Mouse (Mus musculus) neutrophil, adult 5-6 weeks (primary cell): Measurements from ENCODE around the gene Trio. TPM values are rescaled to one million over a fixed set of nuclear protein-coding genes. Genes with fewer than 3 reads are reported as not detected.

ENCODE experiments used
- ATAC-seq: fragments of 151-379, 151-347 bp; 2 replicates; pipeline ENCODE4 v1.8.0; 2017; ENCODE audit warnings: mild to moderate bottlenecking, moderate TSS enrichment; ENCODE audit not compliant: insufficient number of reproducible peaks, poor library complexity, low FRiP score, severe bottlenecking; ENCODE audit errors: extremely low read depth
- total RNA-seq: library from RNA; stranded (forward); fragments of 200-1000 nt; gene quantifications from 2 replicates; pipeline ENCODE4 v1.2.3, GENCODE M21; 2017

Gene Trio
- total RNA-seq, 1 experiment from 2014 or later: 28.9 TPM

DNA sequence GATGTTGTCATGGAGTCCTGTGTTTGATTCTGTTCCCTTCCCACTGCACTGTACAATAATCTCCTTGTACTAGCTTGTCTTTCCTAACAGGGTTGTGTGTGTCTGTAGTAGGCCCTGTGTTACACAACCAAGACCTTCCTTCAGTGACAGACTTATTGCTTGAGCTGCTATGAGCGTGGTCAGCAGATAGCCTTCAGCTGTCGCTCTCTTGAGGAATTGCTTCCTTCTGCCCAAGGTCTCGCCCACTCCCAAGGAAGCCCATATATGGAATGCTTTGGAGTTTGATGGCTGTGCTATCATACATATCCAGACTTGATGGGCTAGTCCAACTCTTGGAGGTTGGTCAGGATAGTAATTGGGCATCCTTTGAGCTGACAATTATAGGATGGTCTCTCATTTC lies 22.1 kb upstream of the Trio start:
- ATAC-seq: no peak

DNA sequence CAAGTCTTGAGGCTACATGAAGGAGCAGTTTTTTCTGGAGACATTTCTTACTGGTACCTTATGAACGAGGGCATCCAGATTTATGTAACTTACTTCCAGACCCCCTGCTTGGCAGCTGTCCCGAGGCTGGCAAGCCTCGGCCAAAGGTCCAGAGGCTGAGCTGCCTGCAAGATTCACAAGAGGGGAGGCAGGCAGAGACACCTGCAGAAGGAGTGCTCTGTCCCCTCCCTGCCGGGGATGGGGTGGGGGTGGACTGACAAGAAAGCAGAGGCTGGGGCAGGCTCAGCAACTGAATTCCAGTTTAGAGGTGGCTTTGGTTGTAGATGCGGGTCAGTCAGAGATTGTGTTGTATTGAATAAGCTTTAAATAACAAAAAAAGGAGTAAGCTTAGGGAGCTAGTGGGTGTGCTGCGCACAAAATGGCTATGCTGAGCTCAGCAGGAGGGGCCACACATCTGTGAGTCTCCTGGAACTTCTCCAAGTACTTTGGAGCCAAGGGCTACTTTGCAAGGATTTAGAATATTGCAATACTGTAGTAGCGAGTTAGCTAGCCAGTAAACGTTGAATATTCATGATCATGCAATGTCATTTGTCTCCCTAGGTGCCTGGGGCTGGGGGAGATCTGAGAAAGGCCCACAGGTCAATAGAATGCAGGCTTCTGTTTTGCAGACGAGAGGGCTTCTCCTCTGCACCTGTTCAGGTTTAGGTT lies 15.7 kb upstream of the Trio start:
- ATAC-seq: no peak

DNA sequence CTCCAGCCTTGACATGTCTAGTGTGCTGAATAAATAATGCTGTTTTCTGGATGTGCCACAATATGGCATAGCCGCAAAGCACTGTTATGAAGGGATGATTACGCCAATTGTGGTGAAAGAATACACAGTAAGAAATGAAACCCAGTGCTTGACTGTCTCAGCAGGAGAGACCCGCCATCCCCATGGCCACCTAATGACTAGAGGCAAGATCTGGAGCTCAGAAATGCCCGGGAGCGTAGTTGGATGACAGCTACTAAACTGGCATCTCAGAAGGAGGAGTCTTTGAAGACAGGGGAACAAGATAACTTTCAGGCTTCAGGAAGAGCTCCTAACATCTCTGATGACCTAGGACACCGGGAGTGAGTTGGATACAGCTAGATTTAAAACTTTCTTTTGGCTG lies 12.0 kb upstream of the Trio start:
- ATAC-seq: no peak

DNA sequence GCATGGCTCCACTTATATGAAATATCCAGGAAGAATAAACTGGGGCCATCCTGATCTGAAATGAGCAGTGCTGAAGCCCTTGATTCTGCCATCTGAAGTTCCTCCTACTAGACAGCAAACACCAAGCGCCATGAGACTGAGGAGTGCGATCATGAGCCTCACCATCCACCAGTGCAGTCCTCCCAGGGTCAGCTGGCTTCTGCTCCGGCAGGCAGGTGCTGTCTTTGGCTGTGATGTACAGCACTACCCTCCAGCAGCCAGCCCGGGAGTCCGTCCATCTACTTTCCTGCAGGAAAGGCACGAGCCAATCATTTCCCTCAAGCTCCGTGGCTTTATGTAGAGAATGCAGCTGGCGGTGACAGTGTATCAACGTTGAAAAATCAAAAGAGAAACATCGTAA lies 10.0 kb upstream of the Trio start:
- no peak for ATAC-seq

DNA sequence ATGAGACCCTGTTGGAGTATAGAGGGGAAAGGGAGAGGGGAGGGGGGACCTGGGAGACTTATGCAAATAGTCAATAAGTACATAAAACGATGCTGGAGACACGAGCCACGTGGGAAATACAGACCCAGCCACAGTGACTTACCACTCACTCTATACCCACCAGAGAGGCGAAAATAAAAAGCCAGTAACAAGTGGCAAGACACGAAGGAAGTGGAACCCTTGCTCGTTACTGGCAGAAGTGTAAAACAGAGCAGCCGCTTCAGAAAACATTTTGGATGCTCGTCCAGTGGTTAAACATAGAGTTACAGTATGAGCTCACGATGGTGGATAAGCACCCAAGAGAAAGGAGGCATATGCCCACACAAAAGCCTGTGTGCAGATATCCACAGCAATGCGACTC lies 9.0 kb upstream of the Trio start:
- no peak for ATAC-seq

DNA sequence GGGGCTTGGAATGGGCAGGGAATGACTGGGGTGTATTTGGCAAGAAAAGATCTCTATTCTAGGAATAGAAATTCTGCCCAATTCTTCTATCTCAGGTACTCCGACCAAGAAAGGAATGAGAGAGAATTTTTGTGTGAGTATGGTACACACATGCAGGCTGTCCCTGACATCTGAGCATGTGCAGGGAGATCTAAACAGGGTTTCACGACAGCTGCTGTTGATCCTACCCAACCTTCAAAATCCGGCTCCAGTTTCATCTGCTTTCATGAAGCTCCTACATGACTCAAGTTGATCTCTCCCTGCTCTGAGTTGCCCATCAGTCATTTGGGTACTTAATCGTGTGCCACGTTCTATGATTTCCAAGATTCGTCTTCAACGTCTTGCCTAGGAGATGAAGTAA lies 3.7 kb upstream of the Trio start:
- ATAC-seq: no peak

DNA sequence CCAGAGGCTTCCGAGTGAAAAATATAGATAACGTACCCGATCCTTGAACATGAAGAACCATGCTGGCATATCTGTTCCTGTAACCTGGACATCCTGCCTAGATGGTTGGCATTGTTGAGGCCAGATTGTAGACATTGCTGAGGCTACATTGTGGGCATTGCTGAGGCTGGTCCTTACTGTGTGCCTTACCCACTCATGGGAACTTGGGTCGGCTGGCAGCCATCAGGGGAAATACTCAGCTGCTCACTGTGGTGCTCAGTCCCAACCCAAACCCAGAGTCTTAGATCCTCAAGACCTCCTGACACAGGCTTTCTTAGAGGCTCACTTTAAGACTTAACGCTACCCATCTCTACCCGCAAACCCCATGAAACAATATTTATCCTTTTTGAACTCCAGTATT lies 2.9 kb upstream of the Trio start:
- ATAC-seq: no peak

DNA sequence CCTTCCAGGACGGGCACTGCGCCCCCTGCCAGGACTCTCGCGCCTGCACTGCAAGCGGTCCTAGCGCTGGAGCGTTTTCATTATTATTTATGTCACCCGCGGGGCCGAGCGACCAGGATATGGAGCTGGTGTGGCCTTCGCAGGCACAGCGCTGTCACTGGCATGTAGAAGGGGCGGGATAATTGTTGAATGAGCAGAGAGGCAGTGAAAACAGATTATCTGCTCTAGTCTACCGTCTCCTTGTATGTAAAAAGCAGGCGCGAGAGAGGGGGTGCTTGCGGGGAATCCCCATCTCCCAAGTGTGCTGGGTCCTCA lies 476 bp upstream of the Trio start:
- ATAC-seq: no peak

DNA sequence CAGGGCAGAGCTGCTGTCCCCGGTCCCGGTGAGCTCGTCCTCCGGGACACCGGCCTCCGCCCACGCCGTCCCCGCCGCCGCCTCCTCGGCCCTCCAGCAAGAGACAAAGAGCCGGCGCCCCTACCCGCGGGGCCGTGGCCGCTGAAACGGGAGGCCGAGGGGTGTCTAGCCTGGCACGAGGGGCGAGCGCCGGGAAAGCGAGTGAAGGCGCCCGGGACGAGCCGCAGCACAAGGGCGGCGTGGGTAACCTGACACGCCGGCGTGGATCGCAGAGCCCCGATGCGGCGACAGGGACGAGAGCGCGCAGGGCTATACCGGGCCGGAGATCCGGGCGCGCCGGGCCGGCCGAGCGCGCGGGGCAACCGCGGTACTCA lies 696 bp downstream of the Trio start:
- no peak for ATAC-seq

DNA sequence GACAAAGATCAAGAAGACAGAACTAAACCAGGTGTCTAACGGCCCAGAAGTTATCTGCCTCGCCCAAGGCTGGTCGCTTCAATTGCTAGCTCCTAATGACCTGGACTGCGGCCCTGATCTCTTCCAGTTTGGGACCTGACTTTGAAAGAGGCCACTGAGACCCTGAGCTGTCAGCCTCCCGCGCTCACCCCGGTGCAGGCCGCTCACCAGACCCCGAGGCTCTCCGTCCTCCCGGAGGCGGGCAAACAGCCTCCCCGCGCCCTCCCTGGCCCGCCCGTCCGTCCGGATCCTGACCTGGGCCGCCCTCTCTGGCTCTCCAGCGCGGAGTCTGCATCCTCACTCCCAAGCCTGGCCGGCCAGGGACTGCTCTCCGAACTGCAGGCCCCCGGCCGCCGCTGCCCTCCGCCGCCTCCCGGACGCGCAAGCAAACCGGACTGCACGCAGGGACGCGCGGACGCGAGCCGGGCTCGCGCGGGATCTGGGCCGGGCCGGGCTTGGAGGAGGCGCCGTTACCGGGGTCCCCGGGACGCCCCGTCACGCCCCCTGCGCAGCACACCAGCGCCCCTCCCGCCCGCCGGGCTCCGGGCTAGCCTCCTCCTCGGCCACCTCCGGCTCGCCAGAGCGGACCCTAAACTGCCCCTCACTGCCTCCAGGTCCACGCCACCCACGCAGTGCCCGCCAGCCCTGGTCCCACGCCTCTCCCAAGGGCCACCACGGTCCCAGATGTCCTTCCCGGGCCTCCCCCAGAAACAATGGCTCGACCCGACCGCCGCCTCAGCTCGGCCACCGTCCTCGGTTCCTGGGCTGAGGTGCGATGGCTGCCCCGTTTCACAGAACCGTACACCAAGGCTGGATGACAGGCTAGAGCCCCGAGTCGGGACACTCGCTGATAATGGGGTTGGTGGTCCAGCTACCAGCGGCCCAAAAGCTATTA lies 1.4 kb downstream of the Trio start:
- no peak for ATAC-seq

DNA sequence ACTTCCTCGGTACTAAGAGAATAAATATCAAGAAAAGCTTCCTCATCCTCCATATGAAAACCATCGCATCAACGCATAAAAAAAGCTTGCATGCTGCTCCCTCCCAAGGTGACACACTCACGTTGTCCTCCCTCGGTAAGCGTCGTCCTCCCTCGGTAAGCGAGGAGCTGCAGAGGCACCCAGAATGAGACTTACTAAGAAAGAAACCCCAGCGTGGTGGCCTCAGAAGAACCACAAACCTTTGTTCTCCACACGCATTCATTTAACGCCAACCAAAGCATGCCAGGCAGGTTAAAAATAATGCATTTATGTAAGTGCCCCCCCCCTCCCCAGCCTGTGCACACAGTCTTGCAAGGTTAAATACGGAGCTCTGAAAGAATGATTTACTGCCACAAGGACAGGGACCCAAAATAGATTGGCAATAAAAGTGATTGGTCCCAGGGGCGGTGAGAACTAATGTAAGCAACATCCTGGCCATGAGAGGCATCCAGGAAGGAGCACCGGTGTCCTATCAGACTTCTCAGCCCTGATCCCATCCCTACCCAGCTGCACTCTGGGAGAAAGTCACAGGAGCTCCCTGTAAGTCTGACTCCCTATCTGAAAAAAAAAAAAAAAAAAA lies 3.9 kb downstream of the Trio start:
- no peak for ATAC-seq

DNA sequence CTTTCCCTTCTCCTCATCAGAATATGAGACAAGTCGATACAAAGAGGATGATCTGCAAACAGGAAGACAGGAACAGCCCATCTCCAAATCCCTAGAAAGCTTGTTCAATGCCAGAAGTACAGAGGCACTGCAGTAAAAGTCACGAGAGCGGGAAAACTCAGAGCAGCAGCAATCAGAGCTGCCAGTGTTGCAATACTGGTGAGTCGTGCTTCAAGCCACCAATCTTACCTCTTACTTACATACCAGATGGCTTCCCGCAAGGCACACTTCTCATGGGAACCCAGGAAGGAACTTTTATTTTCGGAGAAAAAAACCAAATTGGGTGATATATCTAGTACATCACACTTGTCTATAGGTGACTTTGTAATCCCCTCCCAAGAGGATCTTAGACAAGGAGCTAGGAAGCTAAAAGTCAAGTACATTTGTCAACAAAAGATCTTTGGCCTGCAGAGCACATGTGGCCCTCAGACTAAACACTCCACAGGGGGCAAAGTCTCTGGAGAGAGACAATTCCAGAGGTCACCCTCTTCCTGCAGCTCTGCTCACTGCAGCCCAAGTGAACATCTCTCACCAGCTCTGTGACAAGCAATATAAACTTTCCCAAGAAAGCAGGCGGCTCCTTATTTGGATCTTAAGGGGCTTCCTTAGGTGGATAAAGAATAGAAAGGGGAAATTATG lies 6.1 kb downstream of the Trio start:
- ATAC-seq: no peak

DNA sequence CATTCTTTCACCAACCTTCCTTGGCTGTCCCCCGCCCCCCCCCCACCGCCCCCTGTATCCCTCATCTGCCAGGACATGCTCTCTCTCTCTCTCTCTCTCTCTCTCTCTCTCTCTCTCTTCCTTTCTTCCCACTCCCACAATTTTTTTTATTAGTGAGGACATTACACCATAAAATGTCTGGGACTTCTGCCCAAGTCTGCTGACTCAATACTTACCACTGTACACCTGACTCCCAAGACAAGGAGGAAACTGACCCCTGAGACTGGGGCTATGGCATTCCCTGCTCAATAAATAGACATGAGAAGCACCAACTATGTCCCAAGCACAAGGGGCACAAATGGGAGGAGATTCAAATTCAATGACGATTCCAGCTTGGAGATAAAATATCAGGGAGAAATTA lies 18.1 kb downstream of the Trio start:
- ATAC-seq: no peak

DNA sequence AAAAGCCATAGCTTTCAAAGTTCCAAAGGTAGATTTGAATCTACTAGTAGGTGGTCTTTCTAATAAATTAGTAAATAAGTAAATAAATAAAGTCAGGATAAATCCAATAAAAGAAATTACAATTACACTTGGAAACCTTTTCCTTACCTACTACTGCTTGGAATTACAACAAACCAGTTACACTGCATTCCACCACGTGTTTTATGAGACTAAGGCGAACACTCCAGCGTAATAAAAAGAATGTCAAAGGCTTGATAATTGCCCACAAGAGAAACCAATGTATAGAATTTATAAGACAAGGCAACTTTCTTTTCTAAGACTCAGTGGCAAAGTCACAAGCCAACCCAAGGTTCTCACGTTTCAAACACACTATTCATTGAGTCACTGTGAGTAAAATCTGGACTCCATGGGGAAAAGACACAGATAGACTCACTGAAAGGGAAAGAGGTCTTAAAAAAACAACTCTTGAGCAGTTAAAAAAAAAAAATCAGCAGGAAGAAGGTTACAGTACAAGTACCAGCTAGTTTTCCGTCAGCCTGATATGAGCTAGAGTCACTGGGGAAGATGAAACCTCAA lies 21.4 kb downstream of the Trio start:
- no peak for ATAC-seq

DNA sequence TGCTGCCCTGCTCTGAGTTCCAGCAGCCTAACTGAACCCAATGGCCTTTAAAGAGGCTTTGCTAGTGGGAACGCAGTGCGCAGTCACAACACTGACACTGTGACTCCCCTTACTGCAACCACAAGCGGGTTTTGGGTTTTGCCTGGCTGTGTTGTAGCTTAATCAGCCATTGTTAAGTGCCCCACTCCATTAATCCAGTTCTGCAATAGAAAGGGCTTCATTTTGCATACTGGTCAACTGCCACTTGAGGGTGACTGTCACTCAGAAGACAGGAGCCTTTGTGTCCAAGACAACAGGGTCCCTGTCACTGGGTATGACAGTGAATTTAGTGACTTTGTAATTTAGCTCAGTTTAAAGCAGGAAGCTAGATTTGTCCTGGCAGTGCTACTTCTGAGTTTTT lies 23.1 kb downstream of the Trio start:
- no peak for ATAC-seq

DNA sequence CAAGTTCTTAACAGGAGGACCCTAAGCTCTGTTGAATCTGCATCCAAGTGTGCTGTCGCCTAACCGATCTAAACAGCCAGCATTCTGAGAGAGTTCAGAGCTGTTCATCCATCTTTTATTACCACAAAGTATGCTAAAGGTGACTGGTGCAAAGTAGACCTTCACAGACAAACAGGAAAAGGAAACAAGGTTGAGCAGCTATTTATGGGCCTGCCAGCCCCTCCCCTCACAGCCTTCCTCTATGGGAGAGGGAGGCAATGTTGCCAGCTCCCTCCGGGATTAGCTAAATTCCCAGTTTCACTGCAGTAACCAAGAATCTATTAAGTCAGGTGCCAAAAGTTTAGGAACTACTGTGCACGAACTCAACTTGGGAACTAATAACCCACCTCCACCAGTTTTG lies 24.3 kb downstream of the Trio start:
- ATAC-seq: peak; percentile 44; the same call in 1 of the 2 replicates

DNA sequence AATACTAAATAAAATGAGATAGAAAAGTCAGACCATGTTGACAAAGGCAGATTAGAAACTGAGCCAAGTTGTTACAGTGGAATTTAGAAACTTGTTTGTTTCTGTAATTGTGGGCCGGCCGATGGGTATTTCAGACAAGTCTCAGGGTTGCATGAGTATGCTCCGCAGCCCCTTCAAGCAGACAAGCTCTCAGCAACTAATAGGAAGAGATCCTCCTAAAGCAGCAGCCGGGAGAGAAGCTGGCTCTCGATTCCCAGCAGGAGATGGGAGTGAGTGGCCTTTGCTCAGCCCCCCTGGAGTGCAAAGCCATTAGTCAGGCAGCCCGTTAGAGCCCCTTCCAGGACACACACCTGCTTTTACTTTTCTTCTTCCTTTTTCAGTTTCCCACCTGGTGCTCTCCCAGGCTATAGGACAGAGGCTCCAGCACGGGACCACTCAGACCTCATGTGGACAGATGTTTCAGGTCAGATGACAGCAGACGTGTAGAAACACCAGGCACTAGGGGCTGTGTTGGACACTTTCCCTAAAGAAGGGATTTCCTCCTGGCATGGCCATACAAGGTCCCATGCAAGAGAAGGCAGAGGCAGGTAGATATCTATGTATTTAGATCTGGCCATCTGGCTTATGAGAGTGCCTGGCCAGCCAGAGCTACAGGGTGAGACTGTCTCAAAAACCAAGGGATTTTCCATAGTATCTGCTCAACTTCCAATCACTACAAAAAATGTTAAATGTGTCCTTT lies 26.9 kb downstream of the Trio start:
- ATAC-seq: no peak

DNA sequence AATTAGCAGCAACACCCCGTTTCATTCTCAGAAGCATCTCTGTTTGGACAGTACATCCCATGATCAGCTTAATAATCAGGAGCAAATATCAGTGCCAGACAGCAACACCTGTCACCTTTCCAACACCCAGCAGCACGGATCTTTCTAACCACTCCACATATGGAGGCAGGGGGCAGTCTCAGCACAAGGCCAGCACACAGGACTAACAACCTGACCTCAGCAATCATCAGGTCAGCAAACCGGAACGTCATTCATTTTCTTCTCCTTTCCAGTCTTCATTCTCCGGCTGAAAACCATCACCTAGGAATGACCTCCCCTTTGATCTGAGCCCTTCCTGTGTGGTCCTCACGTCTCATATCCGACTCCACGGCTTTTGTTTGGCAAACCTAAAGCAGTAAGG lies 27.7 kb downstream of the Trio start:
- ATAC-seq: no peak

DNA sequence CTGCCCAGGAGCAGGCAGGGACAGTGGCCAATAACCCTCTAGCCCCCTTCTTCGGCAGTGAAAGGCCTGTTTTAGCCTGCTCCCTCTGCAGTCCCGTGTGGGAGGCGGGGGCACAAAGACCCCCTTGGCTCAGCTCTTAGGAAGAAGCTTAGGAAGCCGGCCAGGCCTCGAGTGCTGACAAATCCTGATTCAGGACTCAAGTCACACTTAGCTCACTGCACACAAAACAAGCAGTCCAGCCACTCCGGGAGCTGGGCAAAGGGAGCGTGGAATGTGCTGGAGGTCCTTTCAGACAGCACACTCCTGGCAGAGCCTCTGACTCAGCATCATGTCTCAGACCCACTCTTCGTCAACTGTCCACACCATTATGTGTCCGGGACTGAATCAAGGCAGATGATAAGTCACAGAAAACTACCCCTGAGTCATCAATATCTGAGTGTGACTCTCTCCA lies 28.2 kb downstream of the Trio start:
- ATAC-seq: no peak
